Mouse (Mus musculus) C3H10T1/2 (cell line): ENCODE data around the gene Gm5935. TPM values are rescaled to one million over a fixed set of nuclear protein-coding genes. Genes with fewer than 3 reads are reported as not detected.

ENCODE experiments used
- polyA plus RNA-seq, 2 experiments: library from polyadenylated mRNA; unstranded; fragments of >200 nt; fragmentation: generic; extraction: Trizol; gene quantifications; one replicate each; pipeline ENCODE4 v1.2.1; 2012; ENCODE audit warnings: missing spikeins in 2 of 2

Gm5935 gene
- polyA plus RNA-seq: not detected

GRCm38 (mm10) chrX:24775064-24775463 is at the start of gene Gm5935:
Gene Gm5935 (minus strand): TSS chrX:24775164.

Other genes starting within 250 kb of the Gm5935 start
- not detected for gene Gm4297, start 200.3 kb downstream of the Gm5935 start, polyA plus RNA-seq